Mouse (Mus musculus) erythroblast, adult 5-6 weeks (primary cell): ENCODE data around the gene Ube3b. TPM values are rescaled to one million over a fixed set of nuclear protein-coding genes. Genes with fewer than 3 reads are reported as not detected.

ENCODE experiments used
- ATAC-seq: replicated peaks from 2 replicates; pipeline ENCODE4 v1.8.0; 2016; ENCODE audit warnings: moderate number of reproducible peaks, mild to moderate bottlenecking, moderate TSS enrichment, inconsistent platforms; ENCODE audit not compliant: poor library complexity, low FRiP score, severe bottlenecking
- total RNA-seq, 2 experiments: library from RNA; stranded (forward) in 1 of 2; stranded (reverse) in 1 of 2; fragments of 150-400 nt in 1 of 2; fragments of 200-764, 138-1000 nt in 1 of 2; gene quantifications; 2 replicates each; pipeline versions ENCODE4 v1.2.3 to v1.2.4; 2015 to 2017; ENCODE audit warnings: low replicate concordance in 2 of 2

Ube3b gene
- total RNA-seq (2015; ENCODE audit: low replicate concordance): 17.3 and 30.9 TPM in 2 replicates
- 17.6 and 25.5 TPM in 2 replicates for total RNA-seq (2017; ENCODE audit: low replicate concordance)

DNA sequence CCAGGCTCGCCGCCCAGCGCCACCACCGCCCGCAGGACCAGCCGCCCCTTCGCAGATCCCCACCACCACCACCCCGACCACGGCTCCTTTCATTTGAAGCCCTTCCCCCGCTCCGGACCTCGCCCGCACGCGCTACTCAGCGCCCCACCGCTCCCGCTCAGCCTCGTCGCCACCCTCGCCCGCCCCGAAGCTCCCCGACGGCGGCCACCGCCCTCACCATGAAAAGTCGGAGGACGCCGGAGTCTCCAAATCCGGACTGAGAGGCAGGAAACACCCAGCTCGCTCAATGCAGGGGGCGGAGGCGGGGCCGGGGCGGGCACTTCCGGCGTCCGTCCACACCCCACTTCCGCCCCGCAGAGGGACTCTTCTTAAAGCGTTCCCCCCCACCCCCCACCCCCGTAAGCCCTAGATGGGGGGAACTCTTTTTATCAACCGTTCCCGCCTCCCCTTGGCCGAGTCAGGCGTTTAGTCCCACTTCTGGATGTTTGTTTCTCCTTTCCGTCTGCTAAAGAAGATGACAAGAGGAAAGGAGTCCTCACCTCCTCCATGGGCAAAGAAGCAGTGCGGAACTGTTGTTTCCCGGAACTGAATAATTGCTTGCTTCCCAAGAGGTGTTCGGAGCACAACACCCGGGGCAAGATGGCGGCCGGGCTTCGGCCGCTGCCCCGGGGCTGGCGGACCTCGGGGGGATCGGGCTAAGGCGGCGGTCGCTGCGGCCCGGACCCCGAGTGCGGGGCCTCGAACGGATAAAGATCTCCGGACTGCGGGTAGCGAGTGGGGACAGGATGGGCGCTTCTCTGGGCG is at the start of gene Ube3b, which contains the start of gene Kctd10:
Gene Ube3b, plus strand, starts transcription at position 399 of the 804 bp plus-strand sequence.
Gene Kctd10, minus strand, starts transcription at position 300 of the 804 bp plus-strand sequence.
- ATAC-seq: peak; percentile 90

GRCm38 (mm10) chr5:114342996-114343395 is 37.4 kb upstream of the Ube3b start:
- ATAC-seq: no peak

- no peak for ATAC-seq
Observed at GRCm38 (mm10) chr5:114343612-114344011, 36.8 kb upstream of the Ube3b start.

GRCm38 (mm10) chr5:114345538-114345937 is 34.9 kb upstream of the Ube3b start:
- ATAC-seq: no peak

DNA sequence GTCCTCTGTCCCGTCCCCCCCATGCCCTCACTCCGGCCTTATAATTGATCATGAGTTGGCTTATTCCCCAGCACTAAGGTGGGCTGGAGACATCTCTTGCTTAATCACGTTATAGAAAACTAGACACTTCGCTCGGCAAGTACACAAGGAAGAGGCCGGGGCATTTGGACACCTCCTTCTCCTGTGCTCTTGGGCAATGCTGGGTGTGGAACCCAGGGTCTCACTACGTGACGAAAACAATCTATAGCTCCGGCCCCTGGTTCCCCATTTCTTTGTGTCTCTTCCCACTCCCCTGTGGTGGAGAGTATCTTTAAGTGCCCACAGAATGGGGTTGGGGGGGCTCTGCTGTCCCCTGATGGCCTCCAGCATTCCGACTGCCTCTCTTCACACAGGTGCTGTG is 33.4 kb upstream of the Ube3b start:
- no peak for ATAC-seq

DNA sequence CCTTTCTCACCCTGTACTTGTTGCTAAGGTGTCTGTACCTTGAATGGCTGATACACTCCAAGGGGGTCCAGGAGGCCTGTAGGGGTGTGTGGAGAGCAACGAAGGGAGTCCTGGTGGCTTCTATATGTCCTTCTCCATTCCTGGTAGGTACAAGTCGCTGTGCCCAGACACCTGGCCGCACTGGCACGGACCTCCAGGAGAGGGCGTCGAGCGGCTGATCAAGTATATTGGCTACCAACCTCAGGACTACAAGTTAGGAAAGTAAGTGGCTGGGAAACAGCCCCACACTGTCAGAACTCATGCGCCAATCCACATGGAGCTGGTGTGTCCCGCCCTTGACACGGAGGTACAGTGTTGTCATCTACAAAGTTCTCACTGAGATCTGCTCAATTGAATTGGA is 28.9 kb upstream of the Ube3b start:
- no peak for ATAC-seq

DNA sequence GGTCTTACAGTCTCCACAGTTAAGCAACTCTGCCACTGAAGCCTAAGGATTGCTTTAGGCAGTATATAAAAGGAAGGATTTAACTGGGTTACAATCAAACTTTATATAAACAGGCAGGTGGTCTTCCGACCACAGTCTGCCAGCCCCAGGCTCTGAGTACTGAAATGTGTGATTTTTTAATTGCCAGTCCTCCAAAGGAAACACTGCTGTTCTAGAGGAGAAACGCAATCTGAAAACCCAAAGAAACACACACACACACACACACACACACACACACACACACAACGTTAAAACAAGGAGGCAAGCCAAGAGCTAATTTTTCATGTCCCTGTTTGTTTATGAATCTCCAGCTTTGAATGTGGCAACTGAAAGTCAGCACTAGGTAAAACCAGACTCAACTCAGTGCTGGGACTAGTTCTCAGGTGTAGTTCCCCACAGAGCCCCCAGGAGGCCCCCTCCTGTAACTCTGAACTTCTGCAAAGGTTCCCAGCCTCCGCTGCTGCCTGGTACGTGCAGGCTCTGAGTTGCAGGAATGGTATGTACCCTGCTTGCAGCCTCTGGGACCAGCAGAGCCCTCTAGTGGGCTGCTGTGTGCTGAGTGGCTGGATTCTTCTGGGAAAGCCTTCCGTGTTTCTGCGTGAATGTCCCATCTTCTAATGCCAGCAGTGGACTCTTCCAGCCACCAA is 24.0 kb upstream of the Ube3b start:
- ATAC-seq: 0 out of 2 replicates have a peak, but pooled peaks have one; percentile 37

DNA sequence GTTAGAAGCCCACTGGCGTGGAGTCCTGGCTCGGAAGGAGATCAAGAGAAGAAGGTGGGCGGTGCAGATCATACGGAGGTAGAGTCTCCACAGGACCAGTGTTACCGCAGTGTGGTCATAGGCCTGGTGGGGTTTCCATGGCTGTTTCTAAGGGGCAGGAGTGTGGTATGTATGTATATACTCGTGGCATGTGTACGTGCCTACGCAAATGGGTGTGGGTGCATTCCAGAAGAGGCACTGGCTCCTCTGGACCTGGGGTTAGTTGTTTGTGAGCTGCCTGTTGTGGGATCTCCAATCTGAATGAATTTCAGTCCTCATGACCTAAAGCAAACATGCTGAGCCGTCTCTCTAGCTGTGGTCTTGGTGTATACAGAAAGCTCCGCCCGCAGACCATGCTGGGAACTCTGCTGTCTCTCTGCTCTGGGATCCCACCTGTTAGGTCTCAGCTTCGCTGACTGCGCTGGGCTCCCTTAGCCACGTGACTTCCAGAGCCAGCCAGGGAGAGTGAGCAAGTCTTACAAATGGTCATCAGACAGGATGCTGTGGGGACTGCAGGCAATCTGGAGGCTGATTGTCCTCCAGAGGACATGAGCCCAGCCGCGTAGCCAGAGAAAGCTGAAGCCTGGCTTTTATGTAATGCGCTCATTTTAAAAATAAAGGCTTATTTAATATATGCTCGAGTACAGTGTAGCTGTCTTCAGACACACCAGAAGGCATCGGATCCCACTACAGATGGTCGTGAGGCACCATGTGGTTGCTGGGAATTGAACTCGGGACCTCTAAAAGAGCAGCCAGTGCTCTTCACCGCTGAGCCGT is 23.3 kb upstream of the Ube3b start:
- no peak for ATAC-seq

GRCm38 (mm10) chr5:114358833-114359232 is 21.6 kb upstream of the Ube3b start:
- no peak for ATAC-seq

DNA sequence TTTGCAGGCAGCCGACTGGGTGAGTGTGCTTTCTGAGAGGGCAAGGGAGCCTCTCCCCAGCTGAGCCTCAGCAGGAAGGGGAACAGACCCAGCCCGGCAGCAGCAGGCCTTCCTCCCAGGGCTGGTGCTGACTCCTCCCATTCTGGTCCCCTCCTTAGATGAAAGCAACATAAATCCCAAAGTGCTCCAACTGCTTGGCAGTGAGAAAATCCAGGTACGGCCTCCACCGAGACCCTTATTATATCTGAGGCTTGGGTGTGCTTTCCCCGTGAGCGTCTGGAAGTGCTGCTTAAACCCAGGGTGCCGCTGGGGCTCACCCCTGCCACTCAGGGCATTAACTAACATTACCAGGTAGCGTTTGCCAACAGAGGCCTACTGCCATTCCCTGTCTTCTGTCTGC is 20.8 kb upstream of the Ube3b start:
- no peak for ATAC-seq

DNA sequence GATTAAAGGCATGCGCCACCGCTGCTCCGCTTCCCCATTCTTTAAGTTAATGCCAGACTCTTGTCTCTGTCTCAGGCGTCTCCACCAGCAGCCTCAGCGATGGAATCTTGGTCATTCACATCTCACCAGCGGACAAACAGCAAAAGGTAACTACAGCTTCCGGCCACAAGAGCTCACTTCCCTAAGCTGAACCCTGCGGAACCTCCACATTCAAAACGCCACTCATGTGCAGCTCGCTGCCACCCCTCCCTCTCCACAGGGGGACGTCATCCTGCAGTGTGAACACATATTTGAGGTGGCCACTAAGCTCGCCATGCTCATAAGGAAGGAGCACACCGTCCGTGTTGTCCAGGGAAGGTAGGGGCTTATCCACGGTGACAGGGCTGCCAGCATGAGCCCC is 19.4 kb upstream of the Ube3b start:
- no peak for ATAC-seq

DNA sequence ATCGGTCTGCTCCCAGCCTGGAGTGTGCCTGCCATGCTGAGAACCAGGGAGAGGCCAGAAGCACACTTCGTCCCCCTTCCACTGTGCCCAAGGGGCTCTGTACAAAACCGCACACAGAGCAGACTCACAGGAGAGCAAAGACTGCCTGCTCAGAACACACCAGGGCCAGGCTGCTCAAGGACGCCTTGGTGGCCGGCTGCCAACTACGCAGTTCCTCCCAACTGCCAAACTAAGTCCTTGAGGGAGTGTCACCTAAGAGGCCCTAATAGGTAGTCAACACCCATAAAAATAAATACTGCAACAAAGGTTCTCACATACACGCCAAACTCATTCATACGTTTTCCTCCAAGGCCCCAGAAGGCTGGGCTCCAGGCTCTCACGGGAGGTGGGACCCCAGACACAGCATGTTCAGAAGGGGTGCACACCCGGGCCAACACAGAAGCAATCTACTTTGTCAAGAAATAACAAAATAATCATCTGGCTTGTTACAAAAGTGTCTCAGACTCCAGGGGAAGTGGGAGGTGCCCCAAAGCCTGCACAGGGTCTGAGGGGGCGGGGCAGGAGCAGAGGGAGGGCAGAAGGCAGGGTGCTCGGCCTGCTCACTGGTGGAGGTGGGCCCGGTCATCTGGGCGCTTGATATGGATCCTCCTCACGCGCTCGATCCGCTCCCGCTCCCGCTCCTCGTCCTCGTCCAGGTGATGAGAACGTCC is 15.2 kb upstream of the Ube3b start:
- ATAC-seq: peak; percentile 51

DNA sequence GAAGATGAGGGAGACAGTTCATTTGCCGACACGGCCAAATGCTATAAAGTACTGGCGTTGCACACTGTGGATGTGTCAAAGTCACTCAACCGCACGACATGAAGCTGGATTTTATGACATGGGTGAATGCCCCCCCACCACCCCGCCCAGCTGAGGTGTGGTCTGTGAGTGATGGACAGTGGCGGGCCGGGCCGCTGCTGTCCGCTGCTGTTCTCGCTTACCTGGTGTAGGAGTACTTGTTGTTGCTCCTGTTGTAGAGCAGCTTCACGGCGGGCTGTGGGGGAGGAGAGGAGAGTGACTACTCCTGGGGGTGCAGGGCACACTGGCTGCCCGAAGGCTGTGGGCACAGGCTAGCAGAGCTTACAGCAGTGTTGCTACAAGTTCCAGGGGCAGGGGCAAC is 12.3 kb upstream of the Ube3b start:
- no peak for ATAC-seq

DNA sequence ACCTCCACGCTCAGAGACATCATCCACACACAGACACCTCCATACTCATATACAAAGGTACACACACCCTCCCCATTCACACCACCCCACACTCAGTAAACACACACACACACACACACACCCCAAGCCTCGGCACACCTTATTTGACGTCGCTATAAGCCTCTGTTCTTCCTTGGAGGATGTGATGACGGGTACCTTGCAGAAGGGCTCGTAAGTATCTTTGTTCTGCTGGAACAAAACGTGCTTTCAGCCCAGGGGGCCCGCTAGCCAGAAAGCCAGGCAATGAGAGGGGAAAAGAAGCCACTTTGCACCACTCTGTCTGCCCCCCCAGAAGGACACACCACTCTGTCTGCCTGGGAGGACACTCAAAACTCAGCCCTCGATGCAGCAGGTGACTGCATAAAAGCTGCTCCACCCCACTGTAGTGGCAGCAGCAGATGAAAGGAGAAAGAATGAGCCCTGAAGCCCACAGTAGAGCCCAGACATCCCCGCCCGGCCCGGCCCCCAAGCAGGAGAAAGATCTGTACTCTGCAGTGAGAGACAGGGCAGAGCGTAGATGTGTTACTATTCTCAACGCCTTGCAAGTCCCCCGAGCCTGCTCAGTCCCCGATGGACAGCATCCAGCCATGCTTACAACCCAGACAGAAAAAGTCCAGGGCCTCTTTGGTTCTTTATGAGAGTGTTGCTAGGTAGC is 11.5 kb upstream of the Ube3b start:
- ATAC-seq: no peak

- ATAC-seq: no peak
Observed at GRCm38 (mm10) chr5:114369921-114370320, 10.5 kb upstream of the Ube3b start.

DNA sequence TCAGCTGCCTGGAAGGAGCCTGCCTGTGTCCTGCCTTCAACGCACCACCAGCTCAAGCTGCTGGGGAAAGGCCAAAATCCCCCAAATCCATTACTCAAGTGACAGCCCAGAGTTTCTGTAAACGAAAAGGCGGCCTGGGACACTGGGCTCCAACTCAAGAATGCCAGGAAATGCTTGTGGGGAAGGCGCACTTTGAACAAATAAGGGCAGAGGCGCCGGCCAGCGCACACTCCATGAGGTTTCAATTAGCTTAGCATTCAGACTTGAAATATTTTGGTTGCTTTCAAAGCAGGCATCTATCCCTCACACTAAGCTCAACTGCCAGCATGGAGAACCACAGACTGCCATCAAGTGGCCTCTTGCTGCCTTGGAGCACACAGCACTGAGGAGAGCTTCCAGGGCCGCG is 10.0 kb upstream of the Ube3b start:
- ATAC-seq: no peak

DNA sequence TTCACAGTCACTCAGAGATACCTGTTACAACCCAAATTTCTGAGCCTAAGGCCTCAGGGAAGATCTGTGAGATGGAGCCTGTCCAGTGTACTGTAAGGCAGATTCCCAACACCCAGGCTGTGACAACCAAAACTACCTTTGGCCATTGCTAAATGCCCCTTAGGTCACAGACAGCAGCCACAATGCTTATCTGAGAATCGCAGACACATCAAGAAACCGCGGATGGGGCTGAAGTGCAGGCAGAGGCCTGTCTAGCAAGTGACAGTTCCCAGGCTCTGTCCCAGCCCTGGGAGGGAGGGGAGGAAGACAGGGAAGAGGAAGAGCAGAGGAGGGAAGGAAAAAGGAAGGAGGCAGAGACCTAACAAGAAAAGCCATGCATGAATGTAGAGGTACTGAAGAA is 9.1 kb upstream of the Ube3b start:
- ATAC-seq: peak; percentile 44; the same call in 1 of the 2 replicates

- ATAC-seq: no peak
Observed at GRCm38 (mm10) chr5:114371731-114372473, 8.5 kb upstream of the Ube3b start.
